Mouse (Mus musculus): ENCODE measurements around the gene C730034F03Rik.

The C730034F03Rik gene

DNA sequence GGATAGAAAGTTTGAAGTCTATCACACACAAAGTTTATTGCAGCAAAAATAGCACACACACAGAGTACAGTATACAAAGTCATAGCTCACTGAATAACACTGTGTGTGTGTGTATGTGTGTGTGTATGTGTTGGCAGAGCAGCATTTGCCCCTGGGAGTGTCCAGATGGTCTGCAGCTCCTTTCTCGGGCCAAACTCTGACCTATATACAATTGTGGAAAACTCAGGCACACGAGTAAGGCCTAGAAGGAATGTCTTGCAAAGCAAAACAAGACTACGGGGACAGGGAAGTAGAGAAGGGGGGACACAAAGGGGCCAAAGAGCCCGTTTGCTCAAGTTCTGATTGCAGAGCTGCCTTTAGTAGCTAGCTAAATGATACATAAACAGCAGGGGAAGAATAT lies 3.6 kb downstream of the C730034F03Rik start:
- DNase-seq (ENCODE audit: low spot score) = no peak

DNA sequence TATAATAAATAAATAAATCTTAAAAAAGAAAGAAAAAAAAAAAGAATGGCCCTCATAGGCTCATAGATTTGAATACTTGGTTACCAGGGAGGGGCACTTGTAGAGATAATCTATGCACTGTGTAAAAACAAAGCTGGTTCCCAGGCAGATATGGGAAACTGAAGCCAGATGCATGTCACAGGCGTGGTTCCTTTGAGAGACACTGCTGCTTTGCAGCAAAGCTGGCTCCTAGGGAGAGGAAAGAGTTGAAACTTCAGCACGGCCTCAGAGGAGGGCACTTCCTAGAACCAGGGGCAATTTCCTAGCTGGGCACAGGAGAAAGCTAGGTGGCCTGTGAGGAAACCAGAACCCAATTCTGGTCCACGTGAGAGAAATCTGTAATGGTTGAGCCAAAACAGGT lies 4.7 kb downstream of the C730034F03Rik start:
- no peak for DNase-seq (ENCODE audit: low spot score)

DNA sequence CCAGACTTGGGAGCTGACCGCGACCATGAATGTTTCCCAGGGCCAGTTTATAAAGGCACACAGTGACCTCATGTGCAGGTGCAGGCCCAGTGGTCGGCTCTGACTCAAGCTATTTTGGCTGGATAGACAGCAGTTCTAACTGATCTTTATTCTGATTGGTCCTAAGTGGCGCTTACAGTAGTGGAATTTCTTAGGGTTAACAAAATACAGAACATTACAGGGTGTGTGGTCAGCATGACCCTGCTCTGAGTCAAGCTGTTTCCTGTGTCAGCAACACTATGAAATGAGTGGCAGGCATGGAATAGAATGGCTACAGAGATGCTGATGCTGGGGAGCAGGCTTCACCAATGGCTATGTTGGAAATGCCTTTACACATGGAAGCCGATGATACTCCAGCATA lies 6.5 kb downstream of the C730034F03Rik start:
- no peak for DNase-seq (ENCODE audit: low spot score)

DNA sequence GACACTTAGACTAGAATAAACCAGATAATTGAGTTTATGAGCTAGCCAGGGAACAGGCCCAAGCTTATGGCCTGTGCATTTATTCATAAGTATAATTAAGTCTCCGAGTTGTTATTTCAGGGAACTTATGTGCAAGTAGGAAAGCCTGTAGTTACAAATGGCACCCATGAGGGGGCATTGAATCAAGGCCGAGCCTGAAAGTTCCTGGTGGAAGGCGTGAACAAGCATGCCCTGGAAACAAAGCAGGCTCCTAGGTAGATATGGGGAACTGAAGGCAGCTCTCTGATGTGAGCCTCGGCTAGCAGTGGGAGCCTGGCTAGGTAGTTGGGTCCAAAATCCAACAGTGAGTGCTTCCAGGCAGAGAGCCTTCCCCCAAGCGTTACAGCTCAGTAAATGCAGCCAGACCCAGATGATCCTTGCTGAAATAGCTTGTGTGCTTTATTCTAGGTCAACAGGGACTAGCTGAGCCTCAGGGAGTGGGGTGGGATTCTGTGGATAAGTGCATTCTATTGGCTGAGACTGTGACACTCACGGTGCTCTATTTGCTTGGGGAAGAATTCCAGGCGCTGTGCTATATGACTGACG lies 13.2 kb downstream of the C730034F03Rik start:
- DNase-seq (ENCODE audit: low spot score) = no peak

DNA sequence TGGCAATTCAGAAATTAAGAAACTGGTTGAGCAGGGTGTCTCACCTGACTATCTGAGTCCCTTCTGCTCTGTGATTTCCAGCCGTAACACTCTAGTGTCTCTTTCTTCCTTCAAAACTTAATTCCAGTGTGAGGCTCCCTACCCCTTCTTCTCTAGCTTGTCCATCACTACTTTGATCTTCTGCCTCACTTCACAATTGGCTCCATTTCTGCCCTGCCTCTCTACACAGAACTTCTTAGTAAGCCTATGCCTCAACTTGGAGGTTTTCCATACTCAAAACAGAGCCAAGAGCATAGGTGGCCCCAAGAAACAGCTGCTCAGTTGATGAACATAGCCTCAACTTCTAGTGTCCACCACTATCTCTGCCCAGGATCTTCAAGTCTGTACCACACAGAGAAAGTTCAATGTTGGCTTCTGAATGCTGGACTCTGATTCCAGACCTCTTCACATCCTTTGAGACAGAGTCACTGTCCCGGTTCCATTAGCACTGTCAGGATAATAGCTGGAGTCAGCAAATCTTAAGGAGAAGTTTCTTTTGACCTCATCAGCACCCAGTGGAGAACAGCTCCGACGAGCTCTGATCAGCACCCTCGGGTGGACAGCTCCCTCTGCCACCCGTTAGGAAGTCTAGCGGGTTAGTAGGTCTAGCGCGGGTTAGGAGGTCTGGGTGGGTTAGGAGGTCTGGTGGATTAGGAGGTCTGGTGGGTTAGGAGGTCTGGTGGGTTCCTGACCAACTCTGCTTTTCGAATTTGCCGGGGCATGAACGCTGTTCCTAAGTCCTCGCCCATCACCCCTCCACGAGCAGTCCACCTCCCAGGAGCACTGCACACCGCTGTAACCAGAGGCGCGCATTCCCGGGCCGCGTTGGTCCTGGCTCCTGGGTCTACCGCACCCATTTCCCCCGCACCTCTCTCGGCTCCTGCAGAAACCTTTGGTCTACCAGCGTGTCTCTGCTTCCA lies 23.8 kb downstream of the C730034F03Rik start:
- DNase-seq (ENCODE audit: low spot score) = no peak

DNA sequence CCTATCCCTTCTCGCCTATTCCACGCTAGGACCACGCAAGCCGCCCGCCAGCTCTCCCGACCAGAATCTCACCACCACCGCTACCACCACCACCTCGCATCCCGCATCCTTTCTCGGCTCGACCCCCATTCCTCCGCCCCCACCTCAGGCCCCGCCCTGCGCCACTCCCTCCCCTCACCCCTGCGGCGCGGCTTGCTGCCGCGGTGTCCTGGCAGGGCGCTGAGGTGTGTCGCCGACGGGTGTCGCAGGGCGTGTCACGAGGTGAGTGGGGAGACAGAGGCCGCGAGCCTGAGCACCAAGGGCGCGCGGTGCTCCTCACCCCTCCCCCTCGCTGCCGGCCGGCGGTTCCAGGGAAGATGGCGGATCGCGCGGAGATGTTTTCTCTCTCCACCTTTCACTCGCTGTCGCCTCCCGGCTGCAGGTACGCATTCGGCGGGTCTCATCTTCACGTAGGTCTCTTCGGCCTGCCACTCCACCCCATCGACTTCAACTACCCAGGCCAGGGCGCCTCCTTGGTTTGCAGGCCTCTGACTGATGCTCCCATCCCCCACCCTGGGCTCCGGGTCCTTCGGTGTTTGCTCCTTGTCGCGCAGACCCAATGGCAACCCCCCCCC lies 24.6 kb downstream of the C730034F03Rik start, which contains the start of gene Mapk8ip2:
Gene Mapk8ip2 (plus strand): TSS at position 49 of the 614 bp plus-strand sequence.
- DNase-seq (ENCODE audit: low spot score) = no peak

DNA sequence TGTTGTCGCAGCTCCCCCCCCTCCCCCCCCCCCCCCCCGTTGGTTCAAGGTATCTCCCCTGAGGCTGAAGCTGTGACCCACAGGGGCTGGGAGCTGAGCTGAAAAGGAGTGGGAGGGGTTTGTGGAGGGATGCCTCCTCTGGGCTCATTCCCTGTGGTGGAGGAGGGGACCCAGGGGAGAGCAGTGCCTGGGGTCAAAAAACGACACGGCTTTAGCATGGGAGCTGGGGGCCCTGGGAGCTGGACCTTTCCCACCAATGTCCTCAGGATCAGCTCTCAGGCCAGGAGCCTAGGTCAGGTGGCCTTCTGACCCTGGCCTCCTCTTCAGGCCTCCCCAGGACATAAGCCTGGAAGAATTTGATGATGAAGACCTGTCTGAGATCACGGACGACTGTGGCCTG lies 25.5 kb downstream of the C730034F03Rik start:
- DNase-seq (ENCODE audit: low spot score) = no peak

DNA sequence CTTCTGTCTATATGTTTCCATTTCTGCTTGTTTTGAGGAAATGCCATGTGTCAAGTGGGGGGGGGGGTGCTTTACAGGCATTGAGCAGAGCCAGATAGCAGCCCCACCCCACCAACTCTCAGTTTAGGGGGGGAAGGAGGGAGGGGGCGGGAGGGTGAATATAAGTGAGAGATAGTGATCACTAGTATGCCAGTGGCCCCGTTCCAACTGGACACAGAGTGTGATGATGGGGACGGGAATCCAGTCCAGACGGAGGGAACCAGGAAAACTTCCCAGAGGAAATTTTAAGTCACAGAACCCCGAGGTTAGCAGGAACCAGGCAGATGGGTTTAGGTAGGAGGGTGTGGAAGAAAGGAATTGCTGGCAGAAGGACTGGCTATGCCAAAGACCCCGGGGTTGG lies 26.3 kb downstream of the C730034F03Rik start:
- DNase-seq (ENCODE audit: low spot score) = no peak

DNA sequence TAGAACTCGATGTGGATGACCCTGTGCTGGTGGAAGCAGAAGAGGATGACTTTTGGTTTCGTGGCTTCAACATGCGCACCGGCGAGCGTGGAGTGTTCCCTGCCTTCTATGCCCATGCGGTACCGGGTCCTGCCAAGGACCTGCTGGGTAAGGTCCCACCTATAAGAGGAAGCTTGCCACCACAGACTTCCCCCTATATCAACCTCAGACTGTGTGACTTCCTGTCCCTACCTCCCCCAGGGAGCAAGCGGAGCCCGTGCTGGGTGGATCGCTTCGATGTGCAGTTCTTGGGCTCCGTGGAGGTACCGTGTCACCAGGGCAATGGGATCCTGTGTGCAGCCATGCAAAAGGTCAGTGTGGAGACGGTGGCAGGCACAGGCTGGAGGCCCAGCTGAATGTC lies 29.6 kb downstream of the C730034F03Rik start:
- no peak for DNase-seq (ENCODE audit: low spot score)

DNA sequence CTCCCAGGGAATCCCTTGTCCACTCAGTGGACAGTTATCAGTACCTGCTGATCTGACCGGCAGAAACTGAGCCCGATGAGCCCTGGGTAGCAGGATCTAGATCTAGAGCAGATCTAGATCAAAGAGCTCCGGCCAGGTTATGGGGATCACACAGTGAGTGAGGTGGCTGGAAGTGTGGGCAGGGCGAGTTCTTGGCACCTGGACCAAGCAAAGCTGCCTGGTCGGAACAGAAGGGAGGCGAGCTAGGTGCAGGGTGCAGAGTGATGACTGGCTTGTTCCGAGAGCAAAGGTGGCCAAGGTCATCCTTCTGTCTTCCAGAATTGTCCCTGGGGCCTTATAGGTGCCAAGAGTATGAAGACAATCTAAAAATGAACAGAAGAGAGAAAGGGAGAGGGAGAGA lies 30.4 kb downstream of the C730034F03Rik start:
- DNase-seq (ENCODE audit: low spot score) = no peak

DNA sequence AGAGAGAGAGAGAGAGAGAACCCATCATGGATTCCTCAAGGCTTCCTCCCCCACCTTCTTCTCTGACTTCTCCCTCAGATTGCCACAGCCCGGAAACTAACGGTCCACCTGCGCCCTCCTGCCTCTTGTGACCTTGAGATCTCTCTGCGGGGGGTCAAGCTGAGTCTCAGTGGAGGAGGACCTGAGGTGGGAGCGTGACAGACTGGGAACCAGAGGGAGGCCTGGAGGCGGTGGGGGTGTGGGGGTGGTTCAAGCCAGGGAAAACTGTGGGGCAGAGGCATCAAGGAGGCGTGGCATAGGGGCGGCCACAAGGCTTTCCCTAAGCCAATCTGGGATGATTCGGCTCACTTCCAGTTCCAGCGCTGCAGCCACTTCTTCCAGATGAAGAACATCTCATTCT lies 30.9 kb downstream of the C730034F03Rik start:
- DNase-seq (ENCODE audit: low spot score) = no peak

DNA sequence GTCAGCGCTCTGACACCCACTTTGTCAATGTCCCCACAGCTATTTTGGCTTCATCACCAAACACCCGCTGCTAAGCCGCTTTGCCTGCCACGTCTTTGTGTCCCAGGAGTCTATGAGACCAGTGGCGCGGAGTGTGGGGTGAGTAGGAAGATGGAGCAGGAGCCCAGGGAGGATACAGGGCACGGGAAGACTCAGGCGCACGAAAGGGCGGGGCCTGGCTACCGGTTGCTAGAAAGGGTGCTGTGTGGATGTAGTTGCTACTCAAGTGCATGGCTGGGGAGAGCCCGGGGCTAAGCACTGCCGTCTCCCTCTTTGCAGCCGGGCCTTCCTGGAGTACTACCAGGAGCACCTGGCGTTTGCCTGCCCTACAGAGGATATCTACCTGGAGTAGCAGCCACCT lies 31.9 kb downstream of the C730034F03Rik start:
- DNase-seq (ENCODE audit: low spot score) = no peak

DNA sequence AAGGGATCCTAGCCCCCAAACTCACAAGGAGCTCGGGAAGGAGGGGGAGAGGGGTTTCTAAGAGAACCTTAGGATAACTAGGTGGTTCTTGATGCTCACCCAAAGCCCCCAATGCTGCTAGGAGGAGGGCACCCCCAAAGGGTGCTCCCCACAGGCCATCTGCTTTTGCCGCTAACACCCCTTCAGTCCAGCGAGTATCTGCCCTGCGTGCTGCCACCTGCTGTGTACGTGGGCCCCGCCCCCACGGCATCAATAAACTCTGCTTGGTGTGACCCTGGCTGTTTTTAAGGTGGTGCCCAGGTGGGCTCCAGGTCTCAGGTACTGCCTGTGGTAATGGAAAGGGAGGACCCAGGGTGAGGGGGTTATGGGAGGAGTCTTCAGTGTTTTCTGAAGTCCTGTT lies 32.8 kb downstream of the C730034F03Rik start:
- no peak for DNase-seq (ENCODE audit: low spot score)

DNA sequence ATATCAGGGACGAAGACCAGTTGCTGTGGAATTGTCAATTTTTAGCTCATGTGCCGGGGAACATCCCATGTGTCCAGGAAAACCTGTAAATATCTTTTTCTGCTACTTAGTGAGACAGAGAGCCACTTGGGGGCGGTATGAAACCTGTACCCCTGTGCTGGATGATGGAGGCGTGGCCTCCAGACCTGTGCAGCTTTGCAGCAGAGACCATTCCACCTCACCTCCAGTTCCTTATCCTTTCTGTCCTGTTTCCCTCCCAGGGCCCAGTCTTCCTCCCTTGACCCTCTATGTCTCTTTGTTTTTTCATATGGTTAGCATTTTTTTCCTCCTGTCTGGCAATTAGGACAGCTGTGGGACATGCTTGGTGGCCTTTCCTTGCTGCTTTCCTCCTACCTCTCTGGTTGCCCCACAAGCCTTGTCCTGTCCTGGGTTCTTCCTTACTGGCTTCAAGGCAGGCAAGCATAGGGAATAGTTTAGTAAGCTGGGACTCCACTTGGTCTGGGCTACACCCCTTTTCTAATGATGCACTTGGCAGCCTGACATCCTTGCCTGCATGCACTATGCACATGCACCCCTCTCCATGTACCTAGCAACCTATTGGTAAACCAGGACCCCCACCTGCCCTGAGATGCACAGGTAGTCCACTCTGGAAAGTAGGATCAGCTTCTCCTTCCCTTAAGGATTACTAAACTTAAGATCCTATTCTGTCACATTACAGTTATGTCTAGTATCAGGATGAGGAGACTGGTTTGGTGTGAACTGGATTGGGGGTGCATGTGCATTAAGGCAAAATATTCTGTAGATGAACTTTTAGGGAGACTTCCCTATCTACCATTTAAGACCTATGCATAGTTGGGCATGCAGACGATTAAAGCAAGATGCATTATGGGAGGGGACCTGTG lies 34.2 kb downstream of the C730034F03Rik start:
- no peak for DNase-seq (ENCODE audit: low spot score)

DNA sequence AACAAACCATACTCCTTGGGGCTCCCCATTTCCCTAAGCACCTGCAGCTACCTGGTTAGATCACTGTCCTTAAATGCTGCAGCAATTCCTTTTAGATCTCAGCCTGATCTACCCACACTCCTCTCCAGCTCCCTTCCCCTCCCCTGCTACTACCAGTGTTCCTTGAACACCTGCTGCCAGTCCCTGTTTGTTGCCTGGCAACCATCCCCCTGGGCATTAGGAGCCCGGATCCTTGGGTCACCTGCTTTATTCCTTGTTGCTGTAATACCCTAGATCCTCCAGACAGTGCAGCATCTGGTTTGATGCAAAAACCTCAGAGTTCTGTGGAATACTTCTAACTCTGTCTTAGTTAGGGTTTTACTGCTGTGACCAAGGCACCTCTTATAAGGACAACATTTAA lies 35.7 kb downstream of the C730034F03Rik start:
- DNase-seq (ENCODE audit: low spot score) = no peak

DNA sequence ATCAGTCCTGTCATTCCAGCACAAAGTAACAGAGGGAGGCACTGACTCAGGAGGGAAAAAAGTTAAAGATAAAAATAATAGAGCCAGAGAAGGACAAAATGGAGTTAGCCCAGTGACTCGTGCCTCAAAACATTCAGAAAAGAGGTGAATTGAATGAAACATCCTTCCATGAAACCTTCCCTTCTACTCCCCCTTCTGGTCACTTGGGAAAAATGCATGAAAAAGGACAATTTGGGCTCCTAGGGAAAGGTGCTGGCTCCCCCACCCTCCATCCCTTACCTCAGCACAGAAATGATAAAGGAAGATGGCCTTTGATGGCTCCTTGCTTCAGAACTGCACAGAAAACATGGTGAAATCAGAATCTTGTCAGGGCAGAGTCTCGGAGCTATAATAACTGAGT lies 39.2 kb downstream of the C730034F03Rik start:
- DNase-seq (ENCODE audit: low spot score) = no peak

DNA sequence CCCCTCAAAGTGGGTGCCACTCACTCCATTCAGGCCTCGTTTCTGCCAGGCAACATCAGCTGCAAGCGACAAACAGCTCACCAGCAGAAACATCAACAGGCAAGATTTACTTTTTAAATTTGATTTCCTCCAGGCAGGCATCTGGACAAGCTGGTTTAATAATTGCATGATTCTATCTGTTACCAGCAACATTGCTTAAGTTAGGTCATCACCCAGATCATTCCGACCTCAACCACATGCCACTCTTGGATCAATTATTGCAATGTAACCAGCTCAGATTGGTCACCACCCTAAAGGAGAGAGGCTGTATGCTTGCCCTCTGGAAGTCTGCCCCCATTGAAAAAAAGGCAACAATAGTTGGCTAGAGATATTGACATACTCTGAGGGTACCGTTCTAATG lies 42.1 kb downstream of the C730034F03Rik start:
- DNase-seq (ENCODE audit: low spot score) = no peak

DNA sequence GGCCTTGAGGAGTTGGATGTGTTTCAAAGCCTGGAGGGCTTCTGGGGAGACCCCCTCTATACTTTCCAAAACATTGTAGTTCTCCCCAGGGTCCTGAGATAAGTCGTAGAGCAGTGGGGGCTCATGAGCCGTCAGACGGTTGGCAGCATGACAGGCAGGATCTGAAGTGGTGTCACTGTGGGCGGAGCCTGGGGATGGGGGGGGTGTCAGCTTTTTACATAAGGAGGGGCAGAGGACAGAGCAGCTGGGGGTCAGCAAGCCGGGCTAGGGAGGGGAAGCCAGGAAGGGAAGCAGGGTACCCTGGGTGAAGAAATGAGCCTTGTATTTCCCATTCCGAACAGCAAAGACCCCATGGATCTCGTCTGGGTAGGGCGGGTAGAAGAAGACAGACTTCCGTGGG lies 44.0 kb downstream of the C730034F03Rik start:
- no peak for DNase-seq (ENCODE audit: low spot score)

DNA sequence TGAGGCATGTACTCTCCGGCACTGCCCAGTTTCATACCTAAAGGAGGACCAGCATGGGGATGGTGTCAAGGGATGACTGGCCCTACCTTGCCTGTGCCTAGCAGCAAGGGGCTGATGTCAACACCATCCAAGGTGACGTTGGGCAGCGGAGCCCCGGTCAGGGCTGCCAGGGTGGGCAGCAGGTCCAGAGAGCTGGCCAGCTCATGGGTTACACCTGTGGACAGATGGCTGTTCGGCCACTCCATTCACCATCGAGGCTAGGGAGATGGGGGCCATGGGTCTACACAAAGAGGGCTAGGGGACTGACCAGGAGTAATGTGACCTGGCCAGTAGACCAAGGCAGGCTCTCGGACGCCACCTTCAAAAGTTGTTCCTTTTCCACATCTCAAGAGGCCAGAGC lies 44.5 kb downstream of the C730034F03Rik start:
- no peak for DNase-seq (ENCODE audit: low spot score)

DNA sequence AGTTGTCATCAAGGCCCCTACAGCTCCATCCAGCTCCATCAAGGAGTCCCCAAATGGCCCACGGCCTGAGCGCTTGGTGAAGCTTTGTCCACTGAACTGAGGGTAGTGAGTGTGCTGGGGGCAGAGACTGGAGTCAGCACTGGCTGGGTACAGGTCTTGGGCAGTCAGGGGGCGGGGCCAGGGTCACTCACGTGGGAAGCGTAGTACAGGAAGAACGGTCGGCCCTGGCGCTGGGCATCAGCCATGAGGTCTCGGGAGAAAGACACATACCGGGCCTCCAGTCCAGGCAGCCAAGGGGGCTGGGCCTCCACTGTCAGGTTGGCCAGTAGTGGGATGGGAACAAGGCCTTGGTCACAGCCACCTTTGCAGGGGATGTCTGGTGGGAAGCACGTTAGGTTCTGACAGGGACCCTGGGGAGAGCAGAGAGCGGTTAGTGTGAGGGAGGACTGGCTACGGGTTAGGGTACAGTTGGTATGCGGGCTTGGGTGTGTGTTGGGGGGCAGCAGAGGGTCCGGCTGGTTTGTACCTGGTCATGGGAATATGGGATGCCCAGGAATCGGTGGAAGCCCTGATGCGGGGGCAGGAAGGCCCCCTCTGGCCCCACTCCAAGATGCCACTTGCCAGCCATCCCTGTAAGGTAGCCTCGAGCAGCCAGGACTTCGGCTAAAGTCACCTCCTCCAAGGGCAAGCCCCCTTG lies 45.4 kb downstream of the C730034F03Rik start:
- DNase-seq (ENCODE audit: low spot score) = no peak

DNA sequence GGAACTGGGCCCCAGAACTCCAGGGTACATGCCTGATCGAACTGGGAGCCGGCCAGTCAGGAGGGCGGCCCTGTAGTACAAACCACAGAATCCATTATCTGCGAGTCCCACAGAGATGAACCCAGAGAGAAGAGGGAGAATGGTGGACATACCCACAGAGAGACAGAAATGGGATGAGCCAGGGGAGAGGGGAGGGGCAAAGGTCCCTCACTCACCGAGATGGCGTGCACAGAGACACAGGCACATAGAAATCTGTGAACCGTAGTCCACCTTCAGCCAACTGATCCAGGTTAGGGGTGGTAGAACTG lies 45.9 kb downstream of the C730034F03Rik start:
- no peak for DNase-seq (ENCODE audit: low spot score)
